Mouse (Mus musculus) brain, embryonic 14.5 days (tissue): ENCODE results near the gene Neurl1a.

ENCODE experiments used
- CTCF ChIP-seq: fragments of 200-500 bp; IDR thresholded peaks from 2 replicates; pipeline ENCODE4 v1.5.1; 2012; ENCODE audit warnings: inconsistent platforms, mild to moderate bottlenecking, moderate library complexity, borderline replicate concordance; ENCODE audit not compliant: insufficient read depth, insufficient read length; ENCODE audit errors: extremely low read depth
- POLR2A ChIP-seq: fragments of 200-500 bp; IDR thresholded peaks from 2 replicates; pipeline ENCODE4 v1.6.1; 2012; ENCODE audit warnings: mild to moderate bottlenecking, inconsistent platforms, borderline replicate concordance; ENCODE audit not compliant: poor library complexity, insufficient read depth, insufficient read length, severe bottlenecking; ENCODE audit errors: extremely low read depth

DNA sequence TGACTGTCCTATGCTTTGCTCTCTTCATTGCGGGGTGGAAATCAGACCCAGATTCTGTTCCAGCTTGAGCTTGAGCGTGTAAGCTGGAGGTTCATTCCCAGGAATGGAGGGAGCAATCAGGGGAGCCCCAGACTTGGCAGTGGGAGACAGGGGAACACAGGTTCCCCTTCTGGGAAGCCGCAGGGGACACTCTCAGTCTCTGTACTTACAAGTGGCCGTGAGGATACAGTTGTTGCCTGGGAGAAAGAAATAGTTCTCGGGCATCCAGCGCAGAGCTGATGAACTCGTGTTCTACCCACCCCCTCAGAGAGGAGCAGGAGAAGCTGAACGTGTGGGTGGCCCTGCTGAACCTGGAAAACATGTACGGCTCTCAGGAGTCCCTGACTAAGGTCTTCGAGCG lies 49.8 kb upstream of the Neurl1a start:
- TF ChIP-seq POLR2A = no peak
- no peak for TF ChIP-seq CTCF
